Mouse (Mus musculus) hindbrain, embryonic 14.5 days (tissue): ENCODE data around the gene Col9a3. TPM values are rescaled to one million over a fixed set of nuclear protein-coding genes. Genes with fewer than 3 reads are reported as not detected.

ENCODE experiments used
- ATAC-seq: fragments of 200-750 bp; cut with Nextera tagmentation; 2 replicates; pipeline ENCODE4 v1.8.0; 2017; ENCODE audit warnings: moderate number of reproducible peaks, mild to moderate bottlenecking, moderate TSS enrichment, moderate library complexity; ENCODE audit not compliant: low FRiP score
- DNase-seq: peaks from one replicate; pipeline ENCODE4 v3.0.0-alpha.2; 2015; ENCODE audit warnings: low spot score
- H3K27ac ChIP-seq: fragments of 300-500 bp; sonication (generic); 2 replicates; pipeline ENCODE4 v1.5.1; 2014; ENCODE audit warnings: mild to moderate bottlenecking, moderate library complexity
- H3K27me3 ChIP-seq: fragments of 300-500 bp; sonication (generic); 2 replicates; pipeline ENCODE4 v1.6.1; 2014; ENCODE audit warnings: mild to moderate bottlenecking, low read length, mixed read lengths; ENCODE audit not compliant: control insufficient read depth, insufficient read depth
- H3K36me3 ChIP-seq: fragments of 300-500 bp; sonication (generic); replicated peaks from 2 replicates; pipeline ENCODE4 v1.6.1; 2014; ENCODE audit not compliant: control insufficient read depth, insufficient read depth
- H3K4me1 ChIP-seq: fragments of 300-500 bp; sonication (generic); replicated peaks from 2 replicates; pipeline ENCODE4 v1.6.1; 2014; ENCODE audit warnings: antibody characterized with exemption, low read length, mixed read lengths; ENCODE audit not compliant: control insufficient read depth, insufficient read depth
- H3K4me2 ChIP-seq: fragments of 300-500 bp; sonication (generic); replicated peaks from 2 replicates; pipeline ENCODE4 v1.6.1; 2014; ENCODE audit warnings: mild to moderate bottlenecking, moderate library complexity
- H3K4me3 ChIP-seq: fragments of 300-500 bp; sonication (generic); replicated peaks from 2 replicates; pipeline ENCODE4 v1.5.1; 2014; ENCODE audit warnings: mild to moderate bottlenecking, low read length
- H3K9ac ChIP-seq: fragments of 300-500 bp; sonication (generic); 2 replicates; pipeline ENCODE4 v1.6.1; 2014
- H3K9me3 ChIP-seq: fragments of 300-500 bp; sonication (generic); 2 replicates; pipeline ENCODE4 v1.6.1; 2016; ENCODE audit warnings: low read length; ENCODE audit not compliant: control insufficient read depth
- WGBS: fragments of 180-500 bp; shearing (Covaris S2); extraction: QIAGEN DNeasy Blood & Tissue Kit; methylation state at CpG from one replicate; pipeline ENCODE4 v1.1.7; 2014; 5-methylcytosine and 5-hydroxymethylcytosine counted together
- polyA plus RNA-seq: library from polyadenylated mRNA; unstranded; fragments of >200 nt; fragmentation: Nextera tagmentation; extraction: Ambion mirVana; gene quantifications from 2 replicates; pipeline ENCODE4 v1.2.1, GENCODE M21; 2014

Gene Col9a3
- polyA plus RNA-seq, 1 experiment from 2014 or later, result 65.7 TPM

DNA sequence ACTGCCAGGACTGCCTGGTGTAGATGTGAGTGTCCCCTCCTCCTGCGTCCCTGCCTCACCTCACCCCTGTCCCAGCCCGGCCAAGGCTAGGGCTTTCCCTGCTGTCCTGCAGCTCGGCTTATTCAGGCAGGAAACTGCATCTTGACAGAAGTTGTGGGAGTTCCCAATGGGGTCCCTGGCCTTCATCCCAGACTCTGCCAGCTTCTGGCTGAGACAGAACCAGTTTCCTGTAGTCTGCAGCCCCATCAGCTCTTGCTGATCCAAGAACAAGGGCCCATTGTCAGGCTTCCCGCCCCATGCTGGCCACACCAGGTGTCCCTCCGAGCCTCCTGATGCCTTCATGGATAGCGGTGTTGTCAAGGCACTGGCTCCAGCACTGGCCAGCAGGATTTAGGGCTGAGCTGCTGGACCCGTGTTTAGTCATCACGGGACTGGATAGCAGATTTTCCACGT, 3.0 kb downstream of the Col9a3 start:
- DNase-seq (peak; percentile 69), ATAC-seq (peak; percentile 57; the same call in 1 of the 2 replicates)
- no peak overlapping the region for H3K9ac ChIP-seq
- no peak overlapping the region for H3K4me3 ChIP-seq
- H3K27ac ChIP-seq, result peak overlapping the region; percentile 49
- H3K9me3 ChIP-seq, result no peaks in the 10 kb centered on the region
- no peak overlapping the region for H3K4me2 ChIP-seq
- H3K4me1 ChIP-seq, result peaks cover 30% of the 10 kb centered on the region
- H3K27me3 ChIP-seq, result 0 out of 2 replicates have a peak, but pooled peaks cover 3% of the 10 kb centered on the region
- 14% methylated on average over 9 of the region's 9 CpGs for WGBS
- H3K36me3 ChIP-seq, result peaks cover 8% of the 10 kb centered on the region

DNA sequence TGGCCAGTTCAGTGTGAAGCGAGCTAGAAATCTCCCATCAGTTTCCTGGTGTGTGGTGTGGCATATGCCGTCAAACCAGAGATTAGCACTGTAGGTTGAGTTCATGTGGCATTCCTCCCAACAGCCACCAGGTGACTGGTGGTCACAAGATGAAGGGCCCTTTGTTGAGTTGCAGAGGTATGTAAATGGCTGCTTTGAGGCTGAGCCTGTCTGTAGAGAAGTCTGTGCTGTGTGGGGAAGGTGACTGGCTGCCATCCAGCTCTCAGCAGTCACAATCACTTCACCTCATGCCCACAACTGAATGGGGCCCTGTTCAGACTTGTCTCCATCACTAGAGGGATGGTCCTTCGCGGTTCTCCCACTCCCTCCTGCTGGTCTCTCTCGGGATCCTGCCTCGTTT, 7.2 kb downstream of the Col9a3 start:
- Histone ChIP-seq H3K27me3 (no peaks in the 10 kb centered on the region), H3K9me3 (no peaks in the 10 kb centered on the region), H3K36me3 (no peaks in the 10 kb centered on the region), H3K4me3 (no peak overlapping the region), H3K4me2 (no peak overlapping the region), H3K27ac (0 out of 2 replicates have a peak overlapping the region, but pooled peaks have one; percentile 54), H3K9ac (no peak overlapping the region), H3K4me1 (peaks cover 14% of the 10 kb centered on the region)
- WGBS, result 44% methylated on average over 6 of the region's 6 CpGs
- ATAC-seq, result no peak
- no peak for DNase-seq

DNA sequence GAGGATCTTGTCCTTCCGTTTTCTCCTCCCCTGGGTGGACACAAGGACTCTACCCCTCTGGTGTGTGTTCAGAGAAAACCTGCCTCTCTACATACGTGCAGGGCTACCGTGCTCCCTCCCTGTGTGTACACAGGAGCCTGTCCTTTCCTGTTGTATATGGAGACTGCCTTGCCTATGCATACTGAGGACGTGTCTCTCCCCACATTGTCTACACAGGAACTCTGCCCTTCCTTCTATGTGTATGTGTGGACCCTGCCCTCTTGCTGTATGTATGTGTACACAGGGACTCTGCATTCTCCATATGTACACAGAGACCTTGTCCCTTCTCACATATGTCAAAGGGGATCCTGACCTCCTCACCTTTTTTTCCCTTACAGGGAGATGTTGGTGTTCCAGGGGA, 12.7 kb downstream of the Col9a3 start:
- H3K4me3 ChIP-seq, result no peak overlapping the region
- H3K4me2 ChIP-seq, result no peak overlapping the region
- DNase-seq (no peak), ATAC-seq (no peak)
- no peaks in the 10 kb centered on the region for H3K9me3 ChIP-seq
- H3K9ac ChIP-seq, result no peak overlapping the region
- H3K36me3 ChIP-seq, result 0 out of 2 replicates have a peak, but pooled peaks cover 1% of the 10 kb centered on the region
- H3K27ac ChIP-seq, result no peak overlapping the region
- H3K27me3 ChIP-seq, result no peaks in the 10 kb centered on the region
- H3K4me1 ChIP-seq, result no peaks in the 10 kb centered on the region
- 78% methylated on average over 4 of the region's 4 CpGs for WGBS

DNA sequence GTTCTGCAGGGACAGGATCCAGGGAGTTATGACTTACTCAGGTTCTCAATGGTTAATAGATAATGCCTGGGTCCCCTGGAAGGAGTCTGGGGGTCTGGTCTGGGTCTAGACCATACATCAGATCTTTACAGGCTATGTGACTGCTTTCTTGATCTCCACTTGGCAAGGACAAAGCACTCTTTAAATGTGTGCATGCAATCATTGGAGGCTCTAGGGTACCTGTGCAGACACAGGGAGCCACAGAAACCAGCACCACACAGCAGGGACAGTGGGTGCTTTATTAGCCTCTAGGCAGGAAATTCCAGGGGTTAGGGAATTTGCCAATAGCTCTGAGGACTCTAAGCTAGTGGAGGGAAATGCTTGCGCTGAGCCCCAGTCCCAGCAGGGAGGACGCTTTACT, 14.3 kb downstream of the Col9a3 start:
- 72% methylated on average over 2 of the region's 2 CpGs for WGBS

DNA sequence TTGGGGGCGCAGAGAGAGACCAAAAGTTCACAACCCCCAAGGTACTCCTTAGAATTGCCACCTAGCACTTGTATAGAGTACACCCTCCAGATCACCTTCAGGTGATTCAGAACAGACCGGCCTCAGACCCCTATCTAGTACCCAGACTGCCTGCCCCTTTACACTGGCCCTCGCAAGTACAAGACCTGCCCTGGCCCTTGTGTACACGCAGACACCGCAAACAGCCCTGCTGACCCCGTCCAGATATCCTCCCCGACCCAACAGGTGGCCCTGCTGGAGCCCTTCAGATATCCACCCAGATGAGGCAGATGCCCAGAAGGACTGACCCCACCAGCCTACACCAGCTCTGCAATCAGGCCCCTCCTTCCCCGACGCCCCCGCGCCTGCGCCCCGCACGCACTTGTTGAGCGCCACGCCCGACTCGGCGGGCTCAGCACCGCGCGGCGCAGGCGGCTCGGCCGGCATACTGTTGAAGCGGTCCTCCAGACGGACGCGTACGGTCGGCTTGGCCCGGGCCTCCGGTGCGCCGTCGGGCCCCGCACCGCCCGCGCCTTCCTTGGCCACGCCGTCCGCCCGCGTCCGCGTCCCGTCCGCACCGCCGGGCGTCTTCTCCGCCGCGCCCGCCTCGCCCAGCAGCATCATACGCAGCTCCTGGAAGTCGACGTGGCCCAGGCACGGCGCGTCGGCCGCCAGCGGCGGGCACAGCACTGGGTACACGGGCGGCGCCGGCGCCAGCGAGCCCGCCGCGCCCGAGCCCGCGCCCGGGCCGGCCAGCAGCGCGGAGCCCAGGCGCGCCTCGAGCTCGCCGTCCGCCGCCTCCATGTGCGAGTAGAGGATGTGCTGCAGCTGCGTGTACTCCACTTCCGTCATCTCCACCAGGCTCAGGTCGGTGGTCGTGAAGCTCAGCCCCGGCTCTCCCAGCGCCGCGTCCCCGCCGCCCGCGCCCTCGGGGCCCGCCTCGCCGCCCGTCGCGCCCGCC, 44.3 kb downstream of the Col9a3 start:
- H3K4me2 ChIP-seq, result peak overlapping the region; percentile 46
- H3K4me3 ChIP-seq, result peak overlapping the region; percentile 33
- no peak overlapping the region for H3K9ac ChIP-seq
- H3K4me1 ChIP-seq, result no peaks in the 10 kb centered on the region
- 2% methylated on average over 77 of the region's 112 CpGs for WGBS
- no peak overlapping the region for H3K27ac ChIP-seq
- DNase-seq (no peak), ATAC-seq (0 out of 2 replicates have a peak, but pooled peaks have one; percentile 37)
- H3K36me3 ChIP-seq, result no peaks in the 10 kb centered on the region
- peaks cover 18% of the 10 kb centered on the region for H3K9me3 ChIP-seq
- peaks cover 52% of the 10 kb centered on the region for H3K27me3 ChIP-seq

More for the DNA sequence above, 14.3 kb downstream of the Col9a3 start:
- Histone ChIP-seq H3K9ac (no peak overlapping the region), H3K27ac (no peak overlapping the region), H3K9me3 (no peaks in the 10 kb centered on the region), H3K4me3 (no peak overlapping the region), H3K4me1 (no peaks in the 10 kb centered on the region), H3K4me2 (no peak overlapping the region), H3K27me3 (no peaks in the 10 kb centered on the region), H3K36me3 (0 out of 2 replicates have a peak, but pooled peaks cover 3% of the 10 kb centered on the region)
- DNase-seq, result no peak
- no peak for ATAC-seq

DNA sequence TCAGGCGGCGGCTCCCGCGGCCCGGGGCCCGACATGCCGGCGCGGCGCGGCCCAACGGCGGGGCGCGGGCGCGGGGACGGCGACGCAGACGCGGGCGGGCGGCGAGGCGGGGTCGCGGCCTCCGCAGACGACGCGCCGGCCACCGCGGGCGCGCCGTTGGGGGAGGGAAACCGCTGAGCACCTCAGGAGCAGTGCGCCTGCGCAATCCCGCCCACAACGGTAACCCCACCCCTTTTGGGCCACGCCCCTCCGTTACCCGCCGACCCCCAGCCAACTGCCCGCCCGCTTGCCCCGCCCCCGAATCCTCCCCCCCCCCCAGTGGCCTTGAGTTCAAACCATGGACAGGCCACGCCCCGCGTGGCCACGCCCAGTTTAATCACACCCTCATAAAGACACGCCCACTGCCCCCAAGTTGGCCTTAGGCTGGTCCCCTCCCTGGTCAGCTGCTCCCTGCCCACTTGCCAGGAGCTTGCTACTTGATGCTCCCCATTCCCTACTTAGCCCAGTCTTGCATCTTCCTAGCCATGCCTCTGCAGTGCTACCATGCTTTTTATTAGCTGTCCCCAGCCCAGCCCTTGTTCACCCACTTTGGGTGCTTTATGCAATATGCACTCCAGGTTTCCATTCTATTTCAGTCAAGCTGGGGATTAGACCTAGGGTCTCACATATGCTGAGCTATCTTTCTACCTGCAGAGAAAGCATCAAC, 45.1 kb downstream of the Col9a3 start, which contains the start of gene Tcfl5:
Tcfl5 (minus strand) TSS at position 154 of the 706 bp plus-strand sequence.
- DNase-seq (no peak), ATAC-seq (no peak)
- Histone ChIP-seq H3K4me3 (peak within 1 kb of the TSS; percentile 33), H3K4me1 (no peaks in the 10 kb centered on the region), H3K27ac (no peak within 1 kb of the TSS), H3K4me2 (peak within 1 kb of the TSS; percentile 46), H3K9me3 (peaks cover 18% of the 10 kb centered on the region), H3K9ac (no peak within 1 kb of the TSS), H3K36me3 (no peaks in the 10 kb centered on the region), H3K27me3 (peaks cover 52% of the 10 kb centered on the region)
- WGBS, result 3% methylated on average over 49 of the region's 56 CpGs

DNA sequence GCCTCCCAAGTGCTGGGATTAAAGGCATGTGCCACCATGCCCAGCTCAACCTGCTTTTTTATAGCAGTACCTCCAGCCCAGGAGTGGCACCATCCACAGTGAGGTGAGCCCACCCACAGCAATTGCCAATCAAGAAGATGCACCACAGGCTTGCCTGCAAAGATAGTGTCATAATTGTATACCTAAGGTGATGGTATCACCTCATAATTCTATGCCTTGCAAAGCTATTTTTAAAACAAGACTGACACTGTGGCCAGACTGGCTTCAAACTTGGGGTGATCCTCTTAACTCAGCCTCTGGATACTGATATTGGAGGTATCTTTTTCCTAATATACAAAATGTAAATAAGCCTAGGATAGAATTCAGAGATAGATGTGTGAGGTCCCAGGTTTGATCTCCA, 46.0 kb downstream of the Col9a3 start:
- Histone ChIP-seq H3K9ac (no peak overlapping the region), H3K9me3 (peaks cover 18% of the 10 kb centered on the region), H3K27ac (no peak overlapping the region), H3K27me3 (peaks cover 52% of the 10 kb centered on the region), H3K4me3 (no peak overlapping the region), H3K4me1 (no peaks in the 10 kb centered on the region), H3K4me2 (no peak overlapping the region), H3K36me3 (no peaks in the 10 kb centered on the region)
- ATAC-seq (no peak), DNase-seq (no peak)

DNA sequence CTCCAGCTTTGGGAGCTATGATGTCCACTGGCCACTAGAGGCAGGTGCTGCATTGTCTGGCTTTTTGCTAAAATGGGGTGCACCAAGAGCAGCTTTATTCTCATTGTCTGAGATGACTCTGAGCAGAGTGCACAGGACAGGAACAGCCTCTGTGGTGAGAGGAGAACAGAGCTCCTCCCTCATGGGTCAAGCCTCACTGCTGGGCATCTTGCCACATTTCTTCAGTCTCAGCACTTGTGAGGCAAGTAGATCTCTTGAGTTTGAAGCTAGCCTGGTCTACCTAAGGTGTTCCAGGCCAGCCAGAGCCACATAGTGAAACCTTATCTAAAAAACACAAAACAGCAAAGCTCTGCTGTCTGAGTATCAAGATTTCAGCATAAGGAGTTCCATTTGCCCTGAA, 49.3 kb downstream of the Col9a3 start:
- Histone ChIP-seq H3K36me3 (no peaks in the 10 kb centered on the region), H3K4me3 (no peak overlapping the region), H3K27me3 (peaks cover 26% of the 10 kb centered on the region), H3K9ac (no peak overlapping the region), H3K4me2 (no peak overlapping the region), H3K4me1 (no peaks in the 10 kb centered on the region), H3K9me3 (peaks cover 18% of the 10 kb centered on the region), H3K27ac (no peak overlapping the region)
- ATAC-seq (no peak), DNase-seq (no peak)

DNA sequence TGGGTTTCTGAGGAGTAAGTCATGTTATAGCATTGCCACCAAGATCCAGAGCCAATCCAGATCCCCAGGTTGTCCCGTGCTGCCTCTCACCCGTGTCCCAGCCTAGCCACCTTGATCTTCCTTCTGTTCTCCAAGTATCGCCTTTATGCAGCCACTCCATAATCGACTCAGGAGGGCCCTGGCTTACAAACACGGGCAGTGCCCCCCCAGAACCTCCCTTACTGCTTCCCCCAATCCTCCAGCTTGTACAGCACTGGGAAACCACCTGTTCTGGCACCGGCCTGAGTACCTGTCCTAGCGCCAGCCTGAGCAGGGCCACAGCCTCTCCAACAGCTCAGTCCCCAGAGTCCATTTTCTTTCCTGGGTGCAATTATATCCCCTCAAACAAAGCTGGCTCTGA, 57.1 kb downstream of the Col9a3 start:
- DNase-seq, result no peak

More for the DNA sequence above, 57.1 kb downstream of the Col9a3 start:
- WGBS, result 82% methylated on average over 7 of the region's 7 CpGs
- Histone ChIP-seq H3K4me1 (peaks cover 3% of the 10 kb centered on the region; the same call in 1 of the 2 replicates), H3K4me3 (no peak overlapping the region), H3K27me3 (no peaks in the 10 kb centered on the region), H3K27ac (no peak overlapping the region), H3K9ac (no peak overlapping the region), H3K36me3 (no peaks in the 10 kb centered on the region), H3K4me2 (no peak overlapping the region), H3K9me3 (no peaks in the 10 kb centered on the region)
- ATAC-seq, result no peak
